26 mouse cellular contexts compared by ENCODE assay signal in genomic region chr15:25794123-25794522, GRCm38 (mm10). TPM values are rescaled to one million over a fixed set of nuclear protein-coding genes. Genes with fewer than 3 reads are reported as not detected.
A peak's percentile ranks its signal among the peaks of the same experiment; 100 is the strongest.
DNase-seq lines count a peak whose midpoint lies in the region; ATAC-seq and TF ChIP-seq lines count a peak whose summit lies in the region.
"Had no signal": no experiment of that assay in that cellular context is flagged by ENCODE, and none has a peak within 500 bp of the region (broad histone marks: within the 10 kb centered on the region; RNA-seq: fewer than 3 reads in every experiment).

No protein-coding gene starts in this region.

- peaks cover 65% of the 10 kb centered on the region for H3K36me3 ChIP-seq in embryonic facial prominence, embryonic 14.5 days (ENCODE audit: control insufficient read depth, insufficient read depth, low read length)
- peaks cover 79% of the 10 kb centered on the region for H3K36me3 ChIP-seq in myocyte (ENCODE audit: control insufficient read depth, insufficient read depth)
- H3K36me3 ChIP-seq in midbrain, embryonic 14.5 days (ENCODE audit: control insufficient read depth, insufficient read depth, low read length): peaks cover 43% of the 10 kb centered on the region
- H3K36me3 ChIP-seq: G1E had no signal

- 63% methylated on average over 8 of the region's 8 CpGs for WGBS in embryonic facial prominence, embryonic 14.5 days
- WGBS in midbrain, embryonic 14.5 days: 89% methylated on average over 8 of the region's 8 CpGs

- no peak for TF ChIP-seq POLR2A in myocyte (IDR thresholded peaks at IDR 0.05; ENCODE audit: insufficient read length, low read depth)

- TF ChIP-seq CTCF in gastrocnemius, adult 2 months (IDR thresholded peaks at IDR 0.05): no peak

- H3K27me3 ChIP-seq in embryonic facial prominence, embryonic 14.5 days (replicated peaks; ENCODE audit: control insufficient read depth, insufficient read depth, low read length): no peaks in the 10 kb centered on the region
- H3K27me3 ChIP-seq in myocyte (ENCODE audit: control insufficient read depth, insufficient read depth, insufficient read length): no peaks in the 10 kb centered on the region
- no peaks in the 10 kb centered on the region for H3K27me3 ChIP-seq in midbrain, embryonic 14.5 days (ENCODE audit: control insufficient read depth, insufficient read depth, low read length)
- H3K27me3 ChIP-seq: CH12.LX; embryonic facial prominence, embryonic 12.5 days; liver, embryonic 15.5 days; lung, embryonic 15.5 days; Patski had no signal

- H3ac ChIP-seq in myocyte (ENCODE audit: control insufficient read depth, insufficient read length): no peak overlapping the region

- 0 out of 2 replicates have a peak overlapping the region, but pooled peaks have one; percentile 12 for H3K27ac ChIP-seq in gastrocnemius, adult 2 months
- H3K27ac ChIP-seq in embryonic facial prominence, embryonic 14.5 days (replicated peaks; ENCODE audit: low read depth, low read length): no peak overlapping the region
- no peak overlapping the region for H3K27ac ChIP-seq in midbrain, embryonic 14.5 days (replicated peaks; ENCODE audit: low read depth, low read length)
- H3K27ac ChIP-seq: embryonic facial prominence, embryonic 12.5 days; hindbrain, embryonic 10.5 days; liver, embryonic 15.5 days; lung, embryonic 15.5 days had no signal

- no peaks in the 10 kb centered on the region for H3K79me2 ChIP-seq in myocyte (ENCODE audit: control insufficient read depth, insufficient read depth)

- ATAC-seq in embryonic facial prominence, embryonic 14.5 days (ENCODE audit: low read depth): peak; percentile 10; the same call in 1 of the 2 replicates
- ATAC-seq in erythroid progenitor cell, adult 5-6 weeks (replicated peaks; ENCODE audit: low FRiP score, poor library complexity, severe bottlenecking): no peak
- ATAC-seq in midbrain, embryonic 14.5 days (ENCODE audit: low FRiP score, low TSS enrichment): no peak
- ATAC-seq: forebrain, postnatal 0 days; intestine, postnatal 0 days; midbrain, embryonic 16.5 days; Patski had no signal

- H3K9me3 ChIP-seq in embryonic facial prominence, embryonic 14.5 days (ENCODE audit: control insufficient read depth, low read length): no peaks in the 10 kb centered on the region
- no peaks in the 10 kb centered on the region for H3K9me3 ChIP-seq in midbrain, embryonic 14.5 days (ENCODE audit: control insufficient read depth, low read length)
- H3K9me3 ChIP-seq: embryonic facial prominence, embryonic 12.5 days; hindbrain, embryonic 10.5 days; liver, embryonic 15.5 days; lung, embryonic 15.5 days had no signal

- DNase-seq in gastrocnemius, adult 2 months: no peak
- DNase-seq in gastrocnemius, postnatal 4 days (ENCODE audit: low spot score in 2 of 2): no peak
- peak; percentile 59 for DNase-seq in brain, adult 2 months (ENCODE audit: low read depth, low spot score)
- DNase-seq in embryonic facial prominence, embryonic 14.5 days (ENCODE audit: low spot score): peak; percentile 69
- no peak for DNase-seq in midbrain, embryonic 14.5 days
- DNase-seq: adrenal gland, adult 2 months; cerebellum, adult 8-10 months; cerebellum, postnatal 36 days; forebrain, postnatal 0 days; heart, adult 11 months; kidney, postnatal 36 days; layer of hippocampus, adult 9-11 months; liver; lung, postnatal 4 days had no signal

- no peak overlapping the region for H3K4me3 ChIP-seq in gastrocnemius, adult 2 months
- H3K4me3 ChIP-seq in embryonic facial prominence, embryonic 14.5 days (ENCODE audit: low read depth, low read length): no peak overlapping the region
- no peak overlapping the region for H3K4me3 ChIP-seq in myocyte
- no peak overlapping the region for H3K4me3 ChIP-seq in midbrain, embryonic 14.5 days (replicated peaks; ENCODE audit: low read depth, low read length)
- H3K4me3 ChIP-seq: embryonic facial prominence, embryonic 12.5 days; hindbrain, embryonic 10.5 days; liver, embryonic 15.5 days; lung, embryonic 15.5 days had no signal

- intact Hi-C loops in gastrocnemius, adult 2 months (cut with DNase I): loop anchor here (5.0 kb wide), 1 partner anchor 352 kb away; no protein-coding TSS in a partner anchor

- no peaks in the 10 kb centered on the region for H3K4me1 ChIP-seq in embryonic facial prominence, embryonic 14.5 days (ENCODE audit: control insufficient read depth, insufficient read depth, low read length)
- no peaks in the 10 kb centered on the region for H3K4me1 ChIP-seq in midbrain, embryonic 14.5 days (ENCODE audit: control insufficient read depth, insufficient read depth, low read length)
- H3K4me1 ChIP-seq: liver, embryonic 15.5 days; lung, embryonic 15.5 days had no signal

- no peak overlapping the region for H3K4me2 ChIP-seq in embryonic facial prominence, embryonic 14.5 days (ENCODE audit: low read depth, low read length)
- peak overlapping the region; percentile 26 for H3K4me2 ChIP-seq in myocyte (ENCODE audit: low read depth)
- H3K4me2 ChIP-seq in midbrain, embryonic 14.5 days (ENCODE audit: low read length): no peak overlapping the region
- H3K4me2 ChIP-seq: embryonic facial prominence, embryonic 12.5 days; heart, embryonic 11.5 days; liver, embryonic 15.5 days; lung, embryonic 15.5 days had no signal

- H3K9ac ChIP-seq in embryonic facial prominence, embryonic 14.5 days (ENCODE audit: low read depth, low read length): no peak overlapping the region
- no peak overlapping the region for H3K9ac ChIP-seq in midbrain, embryonic 14.5 days (replicated peaks; ENCODE audit: low read length)
- H3K9ac ChIP-seq: embryonic facial prominence, embryonic 12.5 days; liver, embryonic 15.5 days; lung, embryonic 15.5 days had no signal

TF ChIP-seq in myocyte, 11 proteins besides CTCF, POLR2A, EP300 and RAD21:
- peak in 1 of 3 experiments; percentile 48 for TF ChIP-seq MYOG (IDR thresholded peaks at IDR 0.05; ENCODE audit: control insufficient read depth in 1 of 3, insufficient read depth in 1 of 3, insufficient read length in 2 of 3, low read depth in 2 of 3)
- TF ChIP-seq E2F4 (IDR thresholded peaks at IDR 0.05; ENCODE audit: insufficient read depth): no peak
- TF ChIP-seq MYOD1 (IDR thresholded peaks at IDR 0.05; ENCODE audit: control insufficient read depth in 1 of 3, insufficient read length in 2 of 3, low read depth in 2 of 3): peak in 1 of 3 experiments; percentile 31
- peak; percentile 10 for TF ChIP-seq MAX (IDR thresholded peaks at IDR 0.05; ENCODE audit: low read depth)
- TF ChIP-seq USF1 (IDR thresholded peaks at IDR 0.05; ENCODE audit: low read depth): peak; percentile 57
- TF ChIP-seq CEBPB (IDR thresholded peaks at IDR 0.05; ENCODE audit: insufficient read depth, poor library complexity, severe bottlenecking): no peak

RNA-seq across cellular contexts. Expression of gene Retreg1, which starts 48.9 kb away (rescaled TPM):
- total RNA-seq in gastrocnemius, adult 2 months (2021): 100 to 1,000 TPM; 170 to 181 TPM
- total RNA-seq in gastrocnemius, postnatal 4 days (2021): 100 to 1,000 TPM; 101 to 102 TPM
- 9.8 and 16.5 TPM in 2 replicates for polyA plus RNA-seq in embryonic facial prominence, embryonic 14.5 days (2014; fragmentation: Nextera tagmentation; extraction: Ambion mirVana)
- polyA plus RNA-seq in myocyte (2012; fragmentation: generic; extraction: Trizol): 32.8 TPM
- total RNA-seq in erythroid progenitor cell, adult 5-6 weeks (2015; ENCODE audit: low replicate concordance): 17.3 and 25.6 TPM in 2 replicates
- total RNA-seq in erythroid progenitor cell, adult 5-6 weeks (2017; ENCODE audit: low replicate concordance): 9.4 and 13.4 TPM in 2 replicates
- polyA plus RNA-seq in midbrain, embryonic 14.5 days (2014; fragmentation: Nextera tagmentation; extraction: Ambion mirVana): 13.6 and 16.7 TPM in 2 replicates
- polyA plus RNA-seq: G1E had no signal

Comparison
In these comparisons a context has a peak if more than half of its experiments do, and no peak if none do; other contexts are left out.
1. DNase-seq: peak in brain, adult 2 months (single experiment) and embryonic facial prominence, embryonic 14.5 days (single experiment); none in gastrocnemius, adult 2 months (single experiment), gastrocnemius, postnatal 4 days (0 of 2) and midbrain, embryonic 14.5 days (single experiment).